Mouse (Mus musculus) cortical plate, adult 2 months (tissue): ENCODE results near the gene Esp23.

Experiments used
- CTCF ChIP-seq: fragments of 200-500 bp; IDR thresholded peaks from 2 replicates; pipeline ENCODE4 v1.5.1; 2011; ENCODE audit warnings: mild to moderate bottlenecking, control low read depth, low read length; ENCODE audit not compliant: insufficient read depth; ENCODE audit errors: extremely low read depth
- POLR2A ChIP-seq: fragments of 200-500 bp; IDR thresholded peaks from 2 replicates; pipeline ENCODE4 v1.6.1; 2011; ENCODE audit warnings: mild to moderate bottlenecking, low read length, control low read depth; ENCODE audit not compliant: insufficient read depth; ENCODE audit errors: extremely low read depth

GRCm38 (mm10) chr17:39076937-39077336 is at the start of gene Esp23:
- no peak for TF ChIP-seq CTCF
- no peak for TF ChIP-seq POLR2A
